Mouse (Mus musculus) embryonic facial prominence, embryonic 14.5 days (tissue): ENCODE data around the gene Gm42906. TPM values are rescaled to one million over a fixed set of nuclear protein-coding genes. Genes with fewer than 3 reads are reported as not detected.

Experiments used
- ATAC-seq: fragments of 200-750 bp; cut with Nextera tagmentation; 2 replicates; pipeline ENCODE4 v1.8.0; 2017; ENCODE audit warnings: low read depth, moderate number of reproducible peaks, moderate TSS enrichment
- DNase-seq: peaks from one replicate; pipeline ENCODE4 v3.0.0-alpha.2; 2015; ENCODE audit warnings: low spot score
- H3K27ac ChIP-seq: fragments of 300-500 bp; sonication (generic); replicated peaks from 2 replicates; pipeline ENCODE4 v1.5.1; 2014; ENCODE audit warnings: low read depth, mild to moderate bottlenecking, low read length, moderate library complexity
- H3K27me3 ChIP-seq: fragments of 300-500 bp; sonication (generic); replicated peaks from 2 replicates; pipeline ENCODE4 v1.6.1; 2014; ENCODE audit warnings: low read length; ENCODE audit not compliant: control insufficient read depth, insufficient read depth
- H3K36me3 ChIP-seq: fragments of 300-500 bp; sonication (generic); 2 replicates; pipeline ENCODE4 v1.6.1; 2014; ENCODE audit warnings: low read length, mixed read lengths; ENCODE audit not compliant: control insufficient read depth, insufficient read depth
- H3K4me1 ChIP-seq: fragments of 300-500 bp; sonication (generic); 2 replicates; pipeline ENCODE4 v1.6.1; 2014; ENCODE audit warnings: antibody characterized with exemption, low read length; ENCODE audit not compliant: control insufficient read depth, insufficient read depth
- H3K4me2 ChIP-seq: fragments of 300-500 bp; sonication (generic); 2 replicates; pipeline ENCODE4 v1.6.1; 2014; ENCODE audit warnings: low read depth, mild to moderate bottlenecking, low read length, moderate library complexity, mixed read lengths
- H3K4me3 ChIP-seq: fragments of 300-500 bp; sonication (generic); 2 replicates; pipeline ENCODE4 v1.5.1; 2014; ENCODE audit warnings: low read depth, mild to moderate bottlenecking, low read length
- H3K9ac ChIP-seq: fragments of 300-500 bp; sonication (generic); 2 replicates; pipeline ENCODE4 v1.6.1; 2014; ENCODE audit warnings: low read depth, mild to moderate bottlenecking, low read length, moderate library complexity, mixed read lengths
- H3K9me3 ChIP-seq: fragments of 300-500 bp; sonication (generic); 2 replicates; pipeline ENCODE4 v1.6.1; 2016; ENCODE audit warnings: low read length; ENCODE audit not compliant: control insufficient read depth
- WGBS: fragments of 180-500 bp; shearing (Covaris S2); extraction: QIAGEN DNeasy Blood & Tissue Kit; methylation state at CpG from one replicate; pipeline ENCODE4 v1.1.7; 2014; 5-methylcytosine and 5-hydroxymethylcytosine counted together
- polyA plus RNA-seq: library from polyadenylated mRNA; unstranded; fragments of >200 nt; fragmentation: Nextera tagmentation; extraction: Ambion mirVana; gene quantifications from 2 replicates; pipeline ENCODE4 v1.2.1, GENCODE M21; 2014

The Gm42906 gene
- polyA plus RNA-seq, 1 experiment from 2014 or later = not detected

DNA sequence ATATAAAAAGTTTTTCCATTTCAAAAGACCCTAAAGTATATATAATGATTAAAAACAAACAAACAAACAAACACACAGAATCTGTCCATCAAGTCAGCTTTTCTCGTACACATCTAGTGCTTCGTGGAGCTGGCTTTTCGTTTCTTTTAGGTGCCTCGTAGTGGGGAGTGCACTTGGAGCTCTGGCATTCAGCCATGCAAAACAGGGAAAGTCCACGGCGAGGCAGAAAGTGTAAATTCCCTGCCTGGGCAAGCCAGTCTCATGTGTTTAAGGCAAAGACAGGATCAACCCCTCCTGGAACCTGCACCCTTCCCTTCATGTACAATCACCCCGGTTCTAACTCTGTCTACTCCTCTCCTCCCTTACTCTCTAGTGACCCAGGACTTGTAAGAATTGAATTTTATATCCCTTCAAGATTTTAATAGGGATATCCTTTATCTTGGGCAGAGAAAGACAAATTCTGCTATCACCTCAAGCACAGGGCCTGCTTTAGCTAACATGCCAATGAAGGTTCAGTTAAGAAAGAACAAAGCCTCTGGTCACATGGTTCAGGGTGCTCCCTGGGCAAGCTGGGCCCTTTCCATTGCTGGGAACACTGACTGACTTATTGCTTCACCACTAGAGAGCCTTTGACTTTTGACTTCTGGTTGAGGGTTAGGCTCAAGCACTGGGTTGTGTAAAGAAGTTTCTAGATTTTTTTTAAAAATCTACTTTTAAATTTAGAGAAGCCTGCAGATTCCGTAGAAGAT is 292.7 kb downstream of the Gm42906 start:
- WGBS = 53% methylated on average over 8 of the region's 8 CpGs
- Histone ChIP-seq H3K27me3 (no peaks in the 10 kb centered on the region), H3K4me1 (peaks cover 19% of the 10 kb centered on the region), H3K4me2 (no peak overlapping the region), H3K9me3 (no peaks in the 10 kb centered on the region), H3K36me3 (no peaks in the 10 kb centered on the region), H3K4me3 (no peak overlapping the region), H3K9ac (no peak overlapping the region), H3K27ac (peak overlapping the region; percentile 75)
- DNase-seq (peak; percentile 53), ATAC-seq (no peak)

GRCm38 (mm10) chr5:151134202-151134601 is 293.8 kb downstream of the Gm42906 start:
- no peak overlapping the region for H3K9ac ChIP-seq
- no peak for ATAC-seq
- H3K27ac ChIP-seq = no peak overlapping the region
- no peak overlapping the region for H3K4me3 ChIP-seq
- DNase-seq = no peak
- H3K4me1 ChIP-seq = peaks cover 19% of the 10 kb centered on the region
- no peaks in the 10 kb centered on the region for H3K36me3 ChIP-seq
- H3K4me2 ChIP-seq = no peak overlapping the region
- no peaks in the 10 kb centered on the region for H3K9me3 ChIP-seq
- WGBS = 81% methylated on average over 4 of the region's 4 CpGs
- H3K27me3 ChIP-seq = no peaks in the 10 kb centered on the region

- 93% methylated on average over 14 of the region's 14 CpGs for WGBS
- Histone ChIP-seq H3K9me3 (no peaks in the 10 kb centered on the region), H3K27ac (no peak overlapping the region), H3K4me3 (no peak overlapping the region), H3K9ac (no peak overlapping the region), H3K27me3 (no peaks in the 10 kb centered on the region), H3K4me1 (peaks cover 19% of the 10 kb centered on the region), H3K4me2 (no peak overlapping the region), H3K36me3 (no peaks in the 10 kb centered on the region)
- DNase-seq (no peak), ATAC-seq (no peak)
Observed at GRCm38 (mm10) chr5:151133744-151134143, 294.2 kb downstream of the Gm42906 start.

- DNase-seq (no peak), ATAC-seq (no peak)
- H3K9ac ChIP-seq = no peak overlapping the region
- H3K4me3 ChIP-seq = no peak overlapping the region
- no peak overlapping the region for H3K4me2 ChIP-seq
- H3K36me3 ChIP-seq = no peaks in the 10 kb centered on the region
- H3K27me3 ChIP-seq = no peaks in the 10 kb centered on the region
- peaks cover 14% of the 10 kb centered on the region; the same call in 1 of the 2 replicates for H3K4me1 ChIP-seq
- H3K27ac ChIP-seq = no peak overlapping the region
- WGBS = 51% methylated on average over 2 of the region's 2 CpGs
- no peaks in the 10 kb centered on the region for H3K9me3 ChIP-seq
Observed at GRCm38 (mm10) chr5:151129762-151130161, 298.2 kb downstream of the Gm42906 start.

DNA sequence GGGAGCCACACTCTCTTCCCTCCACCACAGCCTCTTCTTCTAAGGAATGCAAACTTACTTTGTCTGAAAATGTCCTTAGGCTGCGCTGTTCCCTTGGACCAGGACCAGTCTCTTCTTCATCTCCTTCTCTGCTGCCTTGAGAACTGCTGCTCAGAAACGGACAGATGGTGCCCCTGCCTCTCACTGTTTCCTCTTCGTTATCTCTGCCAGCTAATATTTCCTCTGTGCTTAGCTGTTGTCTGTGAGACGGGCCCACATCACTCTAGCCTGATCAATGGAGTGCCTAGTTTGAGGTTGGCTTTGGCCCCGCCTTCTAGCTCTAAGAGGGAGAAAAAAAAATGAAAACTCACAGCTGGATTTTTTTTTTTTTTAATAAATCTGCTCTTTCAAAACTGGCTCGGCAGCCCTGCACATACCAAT is 300.7 kb downstream of the Gm42906 start:
- H3K4me3 ChIP-seq = peak overlapping the region; percentile 7
- DNase-seq = no peak
- H3K36me3 ChIP-seq = no peaks in the 10 kb centered on the region
- peak overlapping the region; percentile 52 for H3K9ac ChIP-seq
- H3K9me3 ChIP-seq = no peaks in the 10 kb centered on the region
- H3K27ac ChIP-seq = peak overlapping the region; percentile 68; the same call in 1 of the 2 replicates
- peak overlapping the region; percentile 49 for H3K4me2 ChIP-seq
- peaks cover 14% of the 10 kb centered on the region; the same call in 1 of the 2 replicates for H3K4me1 ChIP-seq
- WGBS = 45% methylated on average over 6 of the region's 6 CpGs
- no peaks in the 10 kb centered on the region for H3K27me3 ChIP-seq
- no peak for ATAC-seq

GRCm38 (mm10) chr5:151126608-151127005 is 301.4 kb downstream of the Gm42906 start:
- DNase-seq (peak; percentile 71), ATAC-seq (peak; percentile 15; the same call in 1 of the 2 replicates)
- H3K27ac ChIP-seq = peak overlapping the region; percentile 68; the same call in 1 of the 2 replicates
- H3K9ac ChIP-seq = peak overlapping the region; percentile 52; the same call in 1 of the 2 replicates
- peak overlapping the region; percentile 49 for H3K4me2 ChIP-seq
- H3K4me1 ChIP-seq = peaks cover 11% of the 10 kb centered on the region; the same call in 1 of the 2 replicates
- WGBS = 24% methylated on average over 10 of the region's 10 CpGs
- no peaks in the 10 kb centered on the region for H3K9me3 ChIP-seq
- no peaks in the 10 kb centered on the region for H3K27me3 ChIP-seq
- peak overlapping the region; percentile 7 for H3K4me3 ChIP-seq
- H3K36me3 ChIP-seq = no peaks in the 10 kb centered on the region

DNA sequence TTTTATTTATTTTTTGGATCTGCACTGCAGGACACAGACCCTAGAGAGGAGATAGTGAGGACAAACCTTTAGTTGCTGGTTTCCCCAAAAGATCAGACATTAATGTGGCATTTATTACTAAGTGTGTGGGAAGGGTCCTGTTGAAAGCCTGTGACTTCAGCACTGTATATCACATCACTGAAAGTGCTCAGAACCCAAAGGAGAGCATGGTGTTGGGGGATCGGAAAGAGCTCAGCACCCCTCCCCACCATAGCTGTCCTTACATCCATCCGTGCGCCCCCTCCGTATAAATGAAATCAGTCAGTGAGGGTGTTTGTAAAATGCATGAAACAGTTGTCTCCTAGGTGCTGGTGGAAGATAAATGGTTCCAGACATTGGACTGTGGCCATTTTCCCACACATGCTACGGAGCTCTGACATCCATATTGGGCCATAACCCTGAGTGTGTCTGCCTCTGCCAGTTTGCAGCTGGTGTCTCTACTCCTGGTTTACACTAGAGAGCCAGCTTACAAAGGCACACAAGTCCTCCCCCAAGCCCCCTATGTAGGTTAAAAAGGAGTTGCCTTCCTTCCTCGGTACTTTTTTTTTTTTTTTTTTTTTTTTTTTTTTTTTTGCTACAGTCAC is 301.9 kb downstream of the Gm42906 start:
- Histone ChIP-seq H3K27ac (peak overlapping the region; percentile 68; the same call in 1 of the 2 replicates), H3K4me2 (peak overlapping the region; percentile 49), H3K27me3 (no peaks in the 10 kb centered on the region), H3K4me3 (peak overlapping the region; percentile 7; the same call in 1 of the 2 replicates), H3K4me1 (peaks cover 9% of the 10 kb centered on the region; the same call in 1 of the 2 replicates), H3K9me3 (no peaks in the 10 kb centered on the region), H3K36me3 (no peaks in the 10 kb centered on the region), H3K9ac (peak overlapping the region; percentile 52; the same call in 1 of the 2 replicates)
- WGBS = 29% methylated on average over 6 of the region's 6 CpGs
- ATAC-seq (peak; percentile 67; the same call in 1 of the 2 replicates), DNase-seq (peak; percentile 84)

DNA sequence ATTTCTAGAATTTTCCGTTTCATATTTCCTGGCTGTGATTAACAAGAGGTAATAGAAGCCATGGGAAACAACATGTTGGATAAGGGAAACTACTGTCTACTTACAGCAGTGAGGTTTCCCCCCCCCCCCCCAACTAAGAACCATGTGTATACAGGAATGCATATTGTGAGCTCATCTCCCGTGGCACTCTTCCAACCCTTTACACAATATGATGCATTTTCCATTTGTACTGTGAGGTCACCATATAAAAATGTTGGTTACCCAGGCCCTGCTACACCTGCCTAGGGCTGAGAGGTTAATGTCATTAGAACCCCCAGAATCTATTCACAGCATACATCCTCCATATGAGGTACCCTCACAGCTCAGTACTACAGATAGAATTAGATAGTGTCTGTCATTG is 310.1 kb downstream of the Gm42906 start:
- peaks cover 1% of the 10 kb centered on the region; the same call in 1 of the 2 replicates for H3K4me1 ChIP-seq
- ATAC-seq (peak; percentile 44; the same call in 1 of the 2 replicates), DNase-seq (peak; percentile 74)

More for the DNA sequence above, 310.1 kb downstream of the Gm42906 start:
- 68% methylated on average over 2 of the region's 2 CpGs for WGBS
- no peaks in the 10 kb centered on the region for H3K27me3 ChIP-seq
- H3K9me3 ChIP-seq = no peaks in the 10 kb centered on the region
- no peak overlapping the region for H3K4me2 ChIP-seq
- H3K27ac ChIP-seq = no peak overlapping the region
- no peak overlapping the region for H3K9ac ChIP-seq
- H3K4me3 ChIP-seq = no peak overlapping the region
- no peaks in the 10 kb centered on the region for H3K36me3 ChIP-seq
